Mouse (Mus musculus) intestine, embryonic 16.5 days (tissue): ENCODE measurements at regions not wholly inside any gene's neighbourhood (a gene's known extent, or its start where the extent isn't known, plus 50 kb on each side); places are given as distances from the start of the nearest gene placed in this dataset.
A peak's percentile ranks its signal among the peaks of the same experiment; 100 is the strongest.

Source experiments
- ATAC-seq: fragments of 200-750 bp; cut with Nextera tagmentation; 2 replicates; pipeline ENCODE4 v1.8.0; 2017; ENCODE audit warnings: moderate TSS enrichment, moderate library complexity
- H3K27ac ChIP-seq: fragments of 300-500 bp; sonication (generic); 2 replicates; pipeline ENCODE4 v1.5.1; 2014; ENCODE audit warnings: mild to moderate bottlenecking, low read length
- H3K27me3 ChIP-seq: fragments of 300-500 bp; sonication (generic); replicated peaks from 2 replicates; pipeline ENCODE4 v1.6.1; 2014; ENCODE audit warnings: low read length, control low read depth, mixed read lengths; ENCODE audit not compliant: control insufficient read depth, insufficient read depth
- H3K36me3 ChIP-seq: fragments of 300-500 bp; sonication (generic); 2 replicates; pipeline ENCODE4 v1.6.1; 2014; ENCODE audit warnings: low read length, control low read depth; ENCODE audit not compliant: control insufficient read depth, insufficient read depth
- H3K4me1 ChIP-seq: fragments of 300-500 bp; sonication (generic); 2 replicates; pipeline ENCODE4 v1.6.1; 2014; ENCODE audit warnings: low read length, control low read depth, mixed read lengths; ENCODE audit not compliant: control insufficient read depth, insufficient read depth
- H3K4me2 ChIP-seq: fragments of 300-500 bp; sonication (generic); 2 replicates; pipeline ENCODE4 v1.6.1; 2014; ENCODE audit warnings: low read depth, low read length, control low read depth
- H3K4me3 ChIP-seq: fragments of 300-500 bp; sonication (generic); 2 replicates; pipeline ENCODE4 v1.5.1; 2014; ENCODE audit warnings: mild to moderate bottlenecking, low read length
- H3K9ac ChIP-seq: fragments of 300-500 bp; sonication (generic); 2 replicates; pipeline ENCODE4 v1.6.1; 2014; ENCODE audit warnings: low read depth, low read length
- H3K9me3 ChIP-seq: fragments of 300-500 bp; sonication (generic); 2 replicates; pipeline ENCODE4 v1.6.1; 2016; ENCODE audit warnings: low read length, control low read depth; ENCODE audit not compliant: control insufficient read depth
- WGBS: fragments of 180-500 bp; shearing (Covaris S2); extraction: QIAGEN DNeasy Blood & Tissue Kit; methylation state at CpG from one replicate; pipeline ENCODE4 v1.1.7; 2014; 5-methylcytosine and 5-hydroxymethylcytosine counted together

DNA sequence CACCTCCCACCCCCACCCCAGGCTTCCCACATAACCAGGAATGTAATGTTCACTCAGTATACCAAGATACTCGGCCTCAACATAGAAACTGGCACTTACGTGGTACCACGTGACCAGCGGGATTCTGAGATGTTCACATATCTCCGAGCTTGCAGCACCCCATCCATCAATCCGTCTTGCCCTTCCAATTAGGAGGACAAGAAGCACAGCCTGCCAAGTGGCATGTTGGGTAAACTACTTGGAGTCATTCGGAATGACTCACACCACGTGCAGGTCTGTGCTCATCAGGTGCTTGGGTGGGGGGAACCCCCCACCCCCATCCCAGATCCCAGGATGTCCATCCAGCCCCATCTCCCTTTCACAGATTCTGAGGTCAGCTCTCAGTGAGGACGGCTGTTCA, 223.9 kb downstream of the Sox9 start:
- Histone ChIP-seq H3K9ac (no peak overlapping the region), H3K4me2 (no peak overlapping the region), H3K27ac (no peak overlapping the region), H3K36me3 (no peaks in the 10 kb centered on the region), H3K27me3 (no peaks in the 10 kb centered on the region), H3K9me3 (no peaks in the 10 kb centered on the region), H3K4me3 (no peak overlapping the region), H3K4me1 (no peaks in the 10 kb centered on the region)
- WGBS, result 68% methylated on average over 9 of the region's 9 CpGs
- no peak for ATAC-seq

DNA sequence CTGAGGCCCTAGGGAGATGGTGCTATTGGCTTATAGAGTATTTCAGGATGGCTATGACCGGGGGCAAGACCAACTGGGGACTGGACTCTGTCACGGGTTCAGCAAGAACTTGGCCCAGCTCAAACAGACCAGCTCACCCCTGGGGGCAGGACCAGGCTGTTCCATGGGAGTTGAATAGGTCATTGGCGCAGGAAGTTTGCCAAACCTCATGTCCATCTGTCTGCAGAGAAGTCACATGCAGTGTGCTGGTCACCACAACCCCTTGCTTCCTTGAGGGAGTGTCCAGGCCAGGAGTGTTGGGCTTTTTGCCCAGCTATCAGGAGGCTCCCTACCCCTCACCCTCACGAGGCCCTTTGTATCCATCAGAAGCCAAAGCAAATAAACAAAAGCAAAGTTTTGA, 226.5 kb downstream of the Sox9 start:
- ATAC-seq, result no peak
- 67% methylated on average over 4 of the region's 4 CpGs for WGBS
- no peak overlapping the region for H3K9ac ChIP-seq
- no peaks in the 10 kb centered on the region for H3K36me3 ChIP-seq
- H3K9me3 ChIP-seq, result no peaks in the 10 kb centered on the region
- H3K27me3 ChIP-seq, result no peaks in the 10 kb centered on the region
- H3K4me2 ChIP-seq, result no peak overlapping the region
- H3K27ac ChIP-seq, result no peak overlapping the region
- no peak overlapping the region for H3K4me3 ChIP-seq
- no peaks in the 10 kb centered on the region for H3K4me1 ChIP-seq

DNA sequence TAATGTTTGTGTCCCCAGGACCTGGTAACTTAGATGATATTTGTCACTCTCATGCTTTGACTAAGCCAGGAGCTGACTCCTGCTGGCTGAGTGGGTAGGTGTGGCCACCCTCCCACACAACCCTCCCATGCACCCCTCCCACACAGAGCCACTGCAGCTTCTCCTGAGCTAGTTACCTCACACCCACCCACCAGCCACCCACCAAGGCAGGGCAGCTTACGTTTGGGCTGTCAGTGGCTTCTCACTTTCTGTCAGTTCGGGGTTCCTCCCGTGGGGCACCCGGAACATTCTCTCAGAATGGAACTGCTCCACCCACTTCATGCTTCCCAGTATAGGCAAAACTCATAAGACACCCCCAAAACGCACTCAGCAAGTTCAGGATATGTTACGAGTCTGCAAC, 227.4 kb downstream of the Sox9 start:
- Histone ChIP-seq H3K9ac (no peak overlapping the region), H3K4me1 (no peaks in the 10 kb centered on the region), H3K36me3 (no peaks in the 10 kb centered on the region), H3K27me3 (no peaks in the 10 kb centered on the region), H3K27ac (no peak overlapping the region), H3K4me3 (no peak overlapping the region), H3K4me2 (no peak overlapping the region), H3K9me3 (no peaks in the 10 kb centered on the region)
- WGBS, result 86% methylated on average over 6 of the region's 6 CpGs
- ATAC-seq, result no peak

DNA sequence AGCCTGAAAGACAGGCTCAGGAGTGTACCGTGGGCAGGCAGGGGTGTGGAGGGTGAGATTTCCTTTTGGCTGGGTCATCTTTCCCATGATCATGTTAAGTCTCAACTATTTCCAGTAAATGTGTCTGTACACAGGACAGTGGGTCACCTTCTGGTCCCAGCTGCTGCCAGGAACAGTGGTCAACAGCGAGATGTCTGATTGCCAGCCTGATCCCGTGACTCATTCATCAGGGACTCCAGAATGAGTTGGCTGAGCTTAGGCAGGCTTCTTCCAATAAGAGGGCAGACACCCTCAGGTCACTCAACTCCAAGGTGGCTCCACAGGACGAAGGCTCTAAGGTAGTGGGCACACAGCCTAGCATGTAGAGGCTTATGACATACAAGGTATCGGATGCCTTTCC, 228.9 kb downstream of the Sox9 start:
- H3K4me2 ChIP-seq, result no peak overlapping the region
- 86% methylated on average over 5 of the region's 5 CpGs for WGBS
- H3K36me3 ChIP-seq, result no peaks in the 10 kb centered on the region
- no peak for ATAC-seq
- H3K27ac ChIP-seq, result no peak overlapping the region
- H3K4me3 ChIP-seq, result no peak overlapping the region
- H3K9me3 ChIP-seq, result no peaks in the 10 kb centered on the region
- no peaks in the 10 kb centered on the region for H3K27me3 ChIP-seq
- no peak overlapping the region for H3K9ac ChIP-seq
- peaks cover under 1% of the 10 kb centered on the region; the same call in 1 of the 2 replicates for H3K4me1 ChIP-seq

DNA sequence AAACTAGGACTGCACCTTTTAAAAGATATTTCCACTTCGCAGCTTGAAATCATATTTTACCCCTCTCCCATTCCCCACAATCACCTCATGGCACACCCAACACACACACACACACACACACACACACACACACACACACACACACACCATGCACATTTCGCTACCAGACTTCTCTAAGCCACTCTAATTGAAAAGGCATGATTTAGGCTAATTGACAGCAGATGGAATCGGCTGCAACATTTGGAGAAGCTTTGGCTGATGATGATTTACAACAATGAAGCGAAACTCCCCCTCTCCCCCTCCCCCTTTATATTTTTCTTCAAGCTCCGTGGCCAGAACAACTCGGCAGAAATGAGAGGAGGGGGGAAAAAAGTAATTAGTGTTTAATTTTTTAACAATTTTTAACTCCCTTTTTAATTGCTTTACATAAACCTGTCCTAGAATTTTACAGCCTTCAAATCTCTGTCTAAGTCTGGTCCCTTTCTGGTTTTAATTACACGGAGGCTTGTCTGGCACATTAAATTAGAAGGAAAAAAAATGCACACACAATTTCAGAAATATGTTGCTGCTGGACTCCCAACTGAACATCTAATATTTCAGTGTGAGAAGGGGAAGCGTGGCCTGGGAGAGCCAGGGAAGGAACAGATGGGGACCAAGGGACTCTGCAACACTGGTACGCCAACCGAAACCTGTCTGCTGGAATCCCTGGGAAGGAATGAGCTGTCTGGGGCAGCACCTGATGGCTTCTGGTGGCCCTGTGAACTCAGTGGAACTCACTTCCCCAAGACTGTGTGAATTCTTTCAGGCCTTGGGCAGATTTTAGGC, 232.4 kb downstream of the Sox9 start:
- Histone ChIP-seq H3K27me3 (no peaks in the 10 kb centered on the region), H3K9ac (no peak overlapping the region), H3K4me1 (peaks cover 3% of the 10 kb centered on the region; the same call in 1 of the 2 replicates), H3K36me3 (no peaks in the 10 kb centered on the region), H3K27ac (no peak overlapping the region), H3K9me3 (no peaks in the 10 kb centered on the region), H3K4me3 (no peak overlapping the region), H3K4me2 (no peak overlapping the region)
- ATAC-seq, result no peak
- 63% methylated on average over 10 of the region's 10 CpGs for WGBS

DNA sequence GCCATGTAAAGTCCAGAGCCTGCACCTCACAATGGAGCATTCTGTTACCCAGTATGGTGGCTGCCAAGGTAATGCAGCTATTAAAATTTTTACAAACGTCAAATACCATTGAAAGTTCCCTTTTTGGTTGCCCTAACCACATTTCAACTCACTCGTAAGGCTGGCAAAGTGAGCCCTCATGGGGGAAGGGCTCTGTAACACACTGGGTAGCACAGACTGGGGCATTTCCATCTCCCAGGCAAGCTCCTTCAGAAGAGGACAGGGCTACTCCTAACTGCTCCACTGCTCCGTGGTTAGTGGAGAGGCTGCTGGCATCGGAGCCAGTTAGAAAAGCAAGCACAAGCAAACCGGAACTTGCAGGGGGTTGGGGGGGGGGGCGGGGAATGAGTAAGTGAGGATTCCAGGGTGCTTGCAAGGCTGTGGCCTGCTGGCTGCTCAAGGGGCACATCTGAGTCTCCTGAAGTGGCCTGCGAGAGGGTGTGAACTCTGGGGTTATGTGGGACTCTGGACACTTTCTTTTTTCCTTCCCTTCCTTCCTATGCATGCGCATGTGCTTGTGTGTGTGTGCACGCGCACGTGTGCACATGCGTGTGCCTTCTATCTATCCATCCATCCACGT, 233.8 kb downstream of the Sox9 start:
- Histone ChIP-seq H3K27ac (no peak overlapping the region), H3K9me3 (no peaks in the 10 kb centered on the region), H3K27me3 (no peaks in the 10 kb centered on the region), H3K4me1 (peaks cover 3% of the 10 kb centered on the region; the same call in 1 of the 2 replicates), H3K4me3 (no peak overlapping the region), H3K36me3 (no peaks in the 10 kb centered on the region), H3K9ac (no peak overlapping the region; the same call in 1 of the 2 replicates), H3K4me2 (no peak overlapping the region)
- 61% methylated on average over 12 of the region's 13 CpGs for WGBS
- no peak for ATAC-seq

DNA sequence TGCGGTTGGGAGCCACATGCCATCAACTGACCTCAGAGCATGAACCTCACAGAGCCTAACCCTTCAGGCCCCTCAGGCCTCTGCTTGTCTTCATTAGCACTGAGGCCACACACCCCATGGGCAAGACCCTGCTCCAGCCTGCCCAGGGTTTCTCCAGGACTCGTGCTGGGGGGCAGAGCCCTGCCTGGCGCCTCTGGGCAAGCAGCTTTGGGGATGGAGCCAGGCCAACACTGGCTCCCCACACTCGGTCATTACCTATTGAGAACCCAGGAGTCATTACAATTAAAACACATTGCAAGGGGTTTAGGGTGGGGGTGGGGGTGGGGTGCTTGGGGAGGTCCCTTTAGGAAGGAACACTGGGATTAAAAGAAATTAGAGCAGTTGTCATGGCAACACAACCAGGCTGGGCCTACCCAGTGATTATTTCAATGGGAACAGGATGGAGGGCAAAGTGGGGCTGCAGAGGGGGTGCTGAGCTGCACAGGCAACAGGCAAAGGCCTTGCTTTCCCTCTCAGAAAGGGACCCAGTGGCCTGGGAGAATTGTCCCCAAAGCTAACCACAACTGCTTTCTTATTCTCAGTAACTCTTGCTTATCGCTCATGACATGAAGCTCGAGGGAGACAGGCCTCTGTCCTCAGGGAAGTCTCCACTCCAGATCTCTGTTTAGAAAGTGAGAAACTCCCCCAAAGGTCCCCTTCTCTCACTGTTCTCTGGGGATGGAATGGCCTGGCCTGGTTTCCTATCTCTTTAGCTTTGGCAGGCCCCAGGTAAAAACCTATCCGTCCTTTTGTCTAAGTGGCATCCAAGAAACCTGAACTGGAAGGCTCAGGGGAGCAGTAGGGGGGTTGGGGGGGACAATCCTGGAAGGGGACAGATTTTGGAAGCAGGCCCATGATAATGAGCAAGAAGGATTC, 235.0 kb downstream of the Sox9 start:
- H3K27ac ChIP-seq, result no peak overlapping the region
- no peaks in the 10 kb centered on the region for H3K36me3 ChIP-seq
- H3K27me3 ChIP-seq, result no peaks in the 10 kb centered on the region
- no peak overlapping the region for H3K9ac ChIP-seq
- H3K4me2 ChIP-seq, result no peak overlapping the region
- H3K4me3 ChIP-seq, result no peak overlapping the region
- H3K9me3 ChIP-seq, result no peaks in the 10 kb centered on the region
- H3K4me1 ChIP-seq, result peaks cover 5% of the 10 kb centered on the region; the same call in 1 of the 2 replicates
- no peak for ATAC-seq
- 76% methylated on average over 7 of the region's 7 CpGs for WGBS

DNA sequence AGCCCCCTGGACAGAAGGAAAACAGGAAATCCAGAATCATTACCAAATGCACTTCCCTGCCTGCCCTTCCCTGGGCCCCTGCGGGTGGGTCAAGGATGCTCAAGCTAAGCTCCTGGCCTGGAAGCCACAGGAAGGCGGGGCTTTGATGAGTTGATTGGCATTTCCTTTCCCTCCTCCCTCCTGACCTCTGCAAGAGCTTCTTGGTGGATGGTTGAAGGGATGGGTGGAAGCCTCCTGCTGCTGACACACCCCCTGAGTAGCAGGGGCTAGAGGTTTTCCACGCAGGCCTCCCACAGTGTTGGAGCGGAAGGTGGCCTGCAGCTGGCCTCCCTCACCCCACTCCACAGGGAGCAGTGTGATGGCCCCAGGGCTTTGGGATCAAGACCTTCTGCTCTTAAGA, 239.5 kb downstream of the Sox9 start:
- no peak overlapping the region for H3K4me3 ChIP-seq
- 58% methylated on average over 4 of the region's 4 CpGs for WGBS
- no peaks in the 10 kb centered on the region for H3K36me3 ChIP-seq
- H3K9ac ChIP-seq, result no peak overlapping the region
- H3K9me3 ChIP-seq, result no peaks in the 10 kb centered on the region
- ATAC-seq, result 0 out of 2 replicates have a peak, but pooled peaks have one; percentile 44
- H3K27ac ChIP-seq, result no peak overlapping the region
- H3K27me3 ChIP-seq, result no peaks in the 10 kb centered on the region
- H3K4me1 ChIP-seq, result peaks cover 2% of the 10 kb centered on the region; the same call in 1 of the 2 replicates
- no peak overlapping the region for H3K4me2 ChIP-seq

DNA sequence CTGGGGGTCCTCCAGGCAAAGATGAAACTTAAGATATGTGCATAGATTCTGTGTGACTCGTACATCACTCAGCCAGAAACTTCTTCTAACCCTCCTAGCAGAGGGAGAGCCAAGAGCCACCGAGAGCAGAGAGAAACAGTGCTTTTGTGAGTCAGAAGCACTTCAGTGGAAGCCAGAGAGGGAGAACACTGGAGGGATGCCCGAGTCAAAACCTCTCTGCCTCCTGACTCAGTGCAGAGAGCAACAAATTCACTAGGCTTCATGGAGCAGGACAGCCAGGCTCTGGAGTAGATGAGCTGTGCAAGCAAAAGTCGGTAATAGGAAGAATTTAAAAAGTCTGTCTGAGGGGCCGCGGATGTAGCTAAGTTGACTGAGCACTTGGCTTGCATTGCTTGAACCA, 245.0 kb downstream of the Sox9 start:
- H3K27ac ChIP-seq, result no peak overlapping the region
- no peak overlapping the region for H3K9ac ChIP-seq
- no peaks in the 10 kb centered on the region; the same call in 1 of the 2 replicates for H3K4me1 ChIP-seq
- no peaks in the 10 kb centered on the region for H3K27me3 ChIP-seq
- H3K4me3 ChIP-seq, result no peak overlapping the region
- WGBS, result 49% methylated on average over 6 of the region's 6 CpGs
- no peaks in the 10 kb centered on the region for H3K9me3 ChIP-seq
- H3K4me2 ChIP-seq, result no peak overlapping the region
- ATAC-seq, result no peak
- no peaks in the 10 kb centered on the region for H3K36me3 ChIP-seq
